ENCODE assay signal across 8 mouse cellular contexts in genomic region chr17:35704621-35705464, GRCm38 (mm10). TPM values are rescaled to one million over a fixed set of nuclear protein-coding genes. Genes with fewer than 3 reads are reported as not detected.
A peak's percentile ranks its signal among the peaks of the same experiment; 100 is the strongest.
DNase-seq lines count a peak whose midpoint lies in the region; ATAC-seq lines count a peak whose summit lies in the region.

Gene Ddr1 (minus strand): TSS chr17:35704621.

- H3K9ac ChIP-seq in embryonic facial prominence, embryonic 14.5 days (ENCODE audit: low read depth, low read length): peak within 1 kb of the TSS; percentile 62
- H3K9ac ChIP-seq in heart, embryonic 14.5 days (ENCODE audit: low read length): peak within 1 kb of the TSS; percentile 78
- peak within 1 kb of the TSS; percentile 78 for H3K9ac ChIP-seq in kidney, embryonic 16.5 days (replicated peaks; ENCODE audit: low read length)
- no peak within 1 kb of the TSS for H3K9ac ChIP-seq in liver, embryonic 13.5 days

- peak; percentile 63 for ATAC-seq in CD4-positive, CD25-positive, alpha-beta regulatory T cell, adult 4 months
- peak; percentile 12; the same call in 1 of the 2 replicates for ATAC-seq in embryonic facial prominence, embryonic 14.5 days (ENCODE audit: low read depth)
- no peak for ATAC-seq in heart, embryonic 14.5 days (ENCODE audit: insufficient number of reproducible peaks, insufficient read depth, low FRiP score, low read depth)
- ATAC-seq in kidney, embryonic 16.5 days (ENCODE audit: low FRiP score, low TSS enrichment): peak; percentile 44
- ATAC-seq in liver, embryonic 13.5 days (ENCODE audit: low read depth): no peak
- ATAC-seq in monocyte, adult 5-6 weeks (replicated peaks; ENCODE audit: insufficient number of reproducible peaks, low FRiP score, low TSS enrichment, poor library complexity, severe bottlenecking): no peak

- peak; percentile 46 for DNase-seq in MEL-GATA-1-ER (ENCODE audit: extremely low read depth, low read depth)
- DNase-seq in embryonic facial prominence, embryonic 14.5 days (ENCODE audit: low spot score): peak; percentile 88
- DNase-seq in liver, embryonic 13.5 days: no peak
- DNase-seq in right cerebral cortex, adult 2 months (ENCODE audit: low spot score in 2 of 2): peak; percentile 56 to 57

- H3K27me3 ChIP-seq in embryonic facial prominence, embryonic 14.5 days (replicated peaks; ENCODE audit: control insufficient read depth, insufficient read depth, low read length): no peaks in the 10 kb centered on the region
- H3K27me3 ChIP-seq in heart, embryonic 14.5 days (ENCODE audit: control insufficient read depth, insufficient read depth, low read length): no peaks in the 10 kb centered on the region
- H3K27me3 ChIP-seq in kidney, embryonic 16.5 days (ENCODE audit: insufficient read depth, low read length): no peaks in the 10 kb centered on the region
- H3K27me3 ChIP-seq in liver, embryonic 13.5 days: peaks cover 69% of the 10 kb centered on the region

- H3K27ac ChIP-seq in embryonic facial prominence, embryonic 14.5 days (replicated peaks; ENCODE audit: low read depth, low read length): peak within 1 kb of the TSS; percentile 88
- peak within 1 kb of the TSS; percentile 92 to 93 for H3K27ac ChIP-seq in heart, embryonic 14.5 days (replicated peaks in 1 of 2; ENCODE audit: control insufficient read depth in 1 of 2, insufficient read depth in 1 of 2, low read depth in 2 of 2, low read length in 2 of 2)
- peak within 1 kb of the TSS; percentile 99 for H3K27ac ChIP-seq in kidney, embryonic 16.5 days (ENCODE audit: low read length)
- H3K27ac ChIP-seq in liver, embryonic 13.5 days: no peak within 1 kb of the TSS; the same call in 1 of the 2 replicates

- WGBS in embryonic facial prominence, embryonic 14.5 days: 9% methylated on average over 19 of the region's 19 CpGs
- 13% methylated on average over 19 of the region's 19 CpGs for WGBS in heart, embryonic 14.5 days
- 7% methylated on average over 19 of the region's 19 CpGs for WGBS in kidney, embryonic 16.5 days
- 9% methylated on average over 19 of the region's 19 CpGs for WGBS in liver, embryonic 13.5 days (ENCODE audit: insufficient replicate concordance)

- peaks cover 40% of the 10 kb centered on the region for H3K4me1 ChIP-seq in embryonic facial prominence, embryonic 14.5 days (ENCODE audit: control insufficient read depth, insufficient read depth, low read length)
- H3K4me1 ChIP-seq in heart, embryonic 14.5 days (ENCODE audit: control insufficient read depth in 2 of 2, insufficient read depth in 2 of 2, low read length in 2 of 2): peaks cover 33 to 46% of the 10 kb centered on the region in 2 experiments
- peaks cover 42% of the 10 kb centered on the region for H3K4me1 ChIP-seq in kidney, embryonic 16.5 days (ENCODE audit: insufficient read depth, low read length)
- H3K4me1 ChIP-seq in liver, embryonic 13.5 days (replicated peaks): peaks cover 29% of the 10 kb centered on the region

- H3K36me3 ChIP-seq in embryonic facial prominence, embryonic 14.5 days (ENCODE audit: control insufficient read depth, insufficient read depth, low read length): no peaks in the 10 kb centered on the region
- H3K36me3 ChIP-seq in heart, embryonic 14.5 days (ENCODE audit: control insufficient read depth, insufficient read depth, low read length): no peaks in the 10 kb centered on the region
- no peaks in the 10 kb centered on the region for H3K36me3 ChIP-seq in kidney, embryonic 16.5 days (ENCODE audit: insufficient read depth, low read length)
- H3K36me3 ChIP-seq in liver, embryonic 13.5 days: no peaks in the 10 kb centered on the region

- H3K4me2 ChIP-seq in embryonic facial prominence, embryonic 14.5 days (ENCODE audit: low read depth, low read length): peak within 1 kb of the TSS; percentile 56
- peak within 1 kb of the TSS; percentile 72 for H3K4me2 ChIP-seq in heart, embryonic 14.5 days (ENCODE audit: low read length)
- H3K4me2 ChIP-seq in kidney, embryonic 16.5 days (replicated peaks; ENCODE audit: low read depth, low read length): peak within 1 kb of the TSS; percentile 68
- peak within 1 kb of the TSS; percentile 19 for H3K4me2 ChIP-seq in liver, embryonic 13.5 days

- H3K9me3 ChIP-seq in embryonic facial prominence, embryonic 14.5 days (ENCODE audit: control insufficient read depth, low read length): no peaks in the 10 kb centered on the region
- no peaks in the 10 kb centered on the region for H3K9me3 ChIP-seq in heart, embryonic 14.5 days (ENCODE audit: control insufficient read depth, low read length)
- H3K9me3 ChIP-seq in kidney, embryonic 16.5 days (ENCODE audit: low read length): no peaks in the 10 kb centered on the region
- no peaks in the 10 kb centered on the region for H3K9me3 ChIP-seq in liver, embryonic 13.5 days (replicated peaks)

- H3K4me3 ChIP-seq in embryonic facial prominence, embryonic 14.5 days (ENCODE audit: low read depth, low read length): peak within 1 kb of the TSS; percentile 35
- H3K4me3 ChIP-seq in heart, embryonic 14.5 days (ENCODE audit: control insufficient read depth in 1 of 2, insufficient read depth in 1 of 2, low read depth in 1 of 2, low read length in 2 of 2): peak within 1 kb of the TSS; percentile 47 to 89
- H3K4me3 ChIP-seq in kidney, embryonic 16.5 days (ENCODE audit: low read length): peak within 1 kb of the TSS; percentile 54
- peak within 1 kb of the TSS; percentile 12; the same call in 1 of the 2 replicates for H3K4me3 ChIP-seq in liver, embryonic 13.5 days (replicated peaks)

RNA-seq across cellular contexts. Expression of gene Ddr1, which starts in this region (rescaled TPM):
- polyA plus RNA-seq in CD4-positive, CD25-positive, alpha-beta regulatory T cell, adult 4 months (2017; shearing (Covaris generic)): under 1 TPM; 0.65 TPM
- 50.6 and 54.1 TPM in 2 replicates for polyA plus RNA-seq in embryonic facial prominence, embryonic 14.5 days (2014; fragmentation: Nextera tagmentation; extraction: Ambion mirVana)
- polyA plus RNA-seq in heart, embryonic 14.5 days (2014; fragmentation: Nextera tagmentation; extraction: Ambion mirVana): 75.7 and 75.8 TPM in 2 replicates
- polyA plus RNA-seq in kidney, embryonic 16.5 days (2015; fragmentation: Nextera tagmentation; extraction: Ambion mirVana): 107 and 108 TPM in 2 replicates
- polyA plus RNA-seq in liver, embryonic 13.5 days (2015; fragmentation: Nextera tagmentation; extraction: Ambion mirVana): 2.9 and 3.7 TPM in 2 replicates
- total RNA-seq in monocyte, adult 5-6 weeks (2017): 0.67 to 1.2 TPM in 2 of 3 replicates, not detected in the other

Comparison
In these comparisons a context has a peak if more than half of its experiments do, and no peak if none do; other contexts are left out.
1. RNA of gene Ddr1 (polyA plus RNA-seq): 107 to 108 TPM in kidney, embryonic 16.5 days, 75.7 to 75.8 TPM in heart, embryonic 14.5 days and 50.6 to 54.1 TPM in embryonic facial prominence, embryonic 14.5 days; 2.9 to 3.7 TPM in liver, embryonic 13.5 days and 0.65 TPM in CD4-positive, CD25-positive, alpha-beta regulatory T cell, adult 4 months; every median in the first group is over 10 times any median in the second.
2. Peak in ATAC-seq in CD4-positive, CD25-positive, alpha-beta regulatory T cell, adult 4 months; RNA of the gene not detected or under 1 TPM.
3. ATAC-seq: peak in embryonic facial prominence, embryonic 14.5 days (single experiment) and kidney, embryonic 16.5 days (single experiment); none in heart, embryonic 14.5 days (single experiment), liver, embryonic 13.5 days (single experiment) and monocyte, adult 5-6 weeks (single experiment).
4. H3K4me2 ChIP-seq: peak in every context shown above with its lines; median percentile 72 in heart, embryonic 14.5 days; 68 in kidney, embryonic 16.5 days; 56 in embryonic facial prominence, embryonic 14.5 days; 19 in liver, embryonic 13.5 days.
5. H3K4me3 ChIP-seq: peak in every context shown above with its lines; median percentile 68 in heart, embryonic 14.5 days; 54 in kidney, embryonic 16.5 days; 35 in embryonic facial prominence, embryonic 14.5 days; 12 in liver, embryonic 13.5 days.